Mouse (Mus musculus) left cerebral cortex, adult 6 months (tissue): ENCODE data around the gene Gm21679. TPM values are rescaled to one million over a fixed set of nuclear protein-coding genes. Genes with fewer than 3 reads are reported as not detected.

Experiments used
- long read RNA-seq, 2 experiments: library from polyadenylated mRNA; unstranded; transcript quantifications; one replicate each; pipeline ENCODE4 v2.0.0; 2019 to 2020
- polyA plus RNA-seq: library from polyadenylated mRNA; unstranded; fragments of <200 nt; fragmentation: Nextera tagmentation; gene quantifications from 2 replicates; pipeline ENCODE4 v1.2.3, GENCODE M21; 2021

Gm21679 gene
- polyA plus RNA-seq: not detected in 2 replicates
- long read RNA-seq, experiment 1: 0 reads
- long read RNA-seq, experiment 2: 0 reads

DNA sequence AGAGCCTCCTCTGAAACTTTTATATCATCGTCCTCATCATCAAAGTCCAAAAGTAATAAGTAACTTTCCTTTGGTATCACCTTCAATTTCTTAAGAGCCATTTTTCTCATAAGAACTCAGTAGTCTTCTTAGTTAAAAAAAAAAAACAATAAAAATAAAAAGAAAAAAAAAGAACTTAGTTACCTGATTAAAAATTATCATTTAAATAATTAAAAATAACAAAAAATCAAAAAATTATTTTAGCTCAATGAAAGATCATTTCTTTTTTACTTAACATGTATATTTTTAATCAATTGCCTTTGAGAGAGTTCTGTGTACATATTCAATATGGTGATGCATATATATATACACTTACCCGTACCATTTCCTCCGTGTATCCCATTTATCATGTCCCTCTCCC lies at the start of gene Gm21679:
Gm21679 (minus strand) TSS at position 101 of the 400 bp plus-strand sequence.

